Mouse (Mus musculus) mouse trophoblast stem cell (cell line): ENCODE measurements around the gene Grap.
"Not testable (repeated sequence)": the region's sequence is repeated elsewhere in the genome, so short reads cannot be mapped to it uniquely, and the experiment has no call there.

ENCODE experiments used
- in situ Hi-C, 2 experiments: fragments of 300-500 bp; cut with MseI, MboI; formaldehyde crosslinking; loops; 2 replicates in 1 of 2; 3 replicates in 1 of 2; pipeline ENCODE4 v1.15.1; 2025

The Grap gene

DNA sequence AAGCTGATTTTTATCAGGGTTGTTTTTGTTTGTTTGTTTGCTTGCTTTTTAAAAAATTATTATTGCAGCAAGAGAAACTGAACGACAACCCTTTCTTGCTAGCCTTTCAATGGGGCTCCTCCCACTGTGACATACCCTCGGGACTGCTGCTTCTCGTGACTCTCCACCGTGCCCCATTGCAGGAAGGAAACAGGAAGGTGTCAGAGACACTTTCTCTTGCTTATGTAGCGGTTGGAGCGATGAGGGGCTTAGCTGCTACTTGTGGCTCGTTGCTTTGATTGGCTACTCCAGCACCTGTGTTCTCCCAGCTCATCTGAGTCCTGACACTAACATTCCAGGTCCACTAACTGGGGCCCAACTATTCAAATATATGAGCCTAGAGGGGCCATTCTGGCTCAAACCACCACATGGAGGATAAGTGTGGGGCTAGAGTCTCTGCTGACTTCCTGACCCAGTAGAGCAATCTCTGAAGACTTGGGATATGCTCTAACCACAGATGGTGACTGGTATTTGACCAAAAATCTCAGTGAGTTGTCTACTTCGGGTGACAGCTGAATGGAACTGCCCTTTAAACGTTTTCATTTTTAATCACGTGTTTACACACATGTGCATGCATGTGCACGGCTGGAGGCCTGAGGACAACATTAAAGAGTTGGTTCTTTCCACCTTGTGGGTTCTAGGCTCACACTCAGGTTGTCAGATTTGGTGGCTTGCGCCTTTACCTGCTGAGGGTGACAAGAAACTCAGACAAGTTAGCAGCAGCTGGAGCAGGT, 14.1 kb upstream of the Grap start:
- in situ Hi-C loops: loop anchor here (5.0 to 10.0 kb wide), 2 partner anchors 1772 to 1774 kb away; no protein-coding TSS in a partner anchor

DNA sequence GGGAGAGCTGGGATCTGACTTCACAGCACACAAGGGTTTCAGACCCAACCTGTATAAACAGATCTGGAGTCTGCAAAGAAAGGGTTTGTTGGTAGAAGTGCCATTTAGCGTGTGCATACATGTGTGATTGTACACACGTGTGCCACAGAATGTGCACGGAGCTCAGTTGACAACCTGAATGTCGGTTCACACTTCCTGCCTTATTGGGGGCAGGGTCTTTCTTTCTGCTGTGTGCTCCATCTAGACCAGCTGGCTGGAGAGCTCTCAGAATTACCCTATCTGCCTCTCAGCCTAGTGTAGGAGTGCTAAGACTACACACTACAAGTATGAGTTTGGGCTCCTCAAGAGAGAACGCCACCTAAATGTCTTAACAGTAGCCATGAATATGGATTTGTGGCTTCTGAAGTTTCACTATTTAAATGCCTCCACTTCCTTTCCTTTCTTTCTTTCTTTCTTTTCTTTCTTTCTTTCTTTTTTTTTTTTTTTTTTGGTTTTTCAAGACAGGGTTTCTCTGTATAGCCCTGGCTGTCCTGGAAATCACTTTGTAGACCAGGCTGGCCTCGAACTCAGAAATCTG, 13.4 kb upstream of the Grap start:
- in situ Hi-C loops: loop anchor here (5.0 to 10.0 kb wide), 2 partner anchors 1772 to 1775 kb away; no protein-coding TSS in a partner anchor

DNA sequence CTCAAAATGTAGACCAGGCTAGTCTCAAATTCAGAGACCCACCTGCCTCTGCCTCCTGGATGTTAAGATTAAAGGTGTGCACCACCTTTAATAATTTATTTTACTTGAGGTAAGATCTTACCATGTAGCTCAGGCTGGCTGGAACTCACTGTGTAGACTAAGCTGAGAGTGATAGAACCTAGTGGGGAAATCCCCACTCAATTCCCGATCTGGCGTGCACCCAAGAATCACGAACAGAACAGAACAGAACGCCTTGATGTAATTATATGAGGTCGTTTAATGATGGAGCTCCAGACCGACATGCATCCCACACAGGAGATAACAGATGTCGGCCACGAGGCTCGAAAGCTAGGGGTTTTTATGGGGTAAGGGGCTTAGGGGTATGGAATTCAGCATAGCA, 12.5 kb upstream of the Grap start:
- in situ Hi-C loops: not testable (repeated sequence)

DNA sequence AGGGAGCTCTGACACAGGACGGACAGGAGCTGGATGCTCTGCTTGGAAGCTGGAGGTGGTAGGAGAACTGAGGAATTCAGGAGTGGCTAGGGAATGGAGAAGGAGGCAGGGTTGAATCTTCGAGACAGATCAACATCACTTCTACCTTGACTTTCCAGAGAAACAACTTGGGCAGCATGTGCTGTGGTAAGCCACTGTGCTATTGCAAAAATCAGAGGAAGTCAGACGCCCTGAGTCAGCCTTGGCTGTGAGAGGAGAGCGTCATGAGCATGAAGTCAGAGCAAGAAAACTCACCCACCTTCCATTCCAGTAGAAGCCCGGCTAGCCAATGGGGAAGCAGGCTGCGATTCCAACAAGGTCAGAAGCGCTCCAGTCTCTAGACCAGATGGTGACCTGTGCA, 11.0 kb upstream of the Grap start:
- in situ Hi-C loops: no loop called here

DNA sequence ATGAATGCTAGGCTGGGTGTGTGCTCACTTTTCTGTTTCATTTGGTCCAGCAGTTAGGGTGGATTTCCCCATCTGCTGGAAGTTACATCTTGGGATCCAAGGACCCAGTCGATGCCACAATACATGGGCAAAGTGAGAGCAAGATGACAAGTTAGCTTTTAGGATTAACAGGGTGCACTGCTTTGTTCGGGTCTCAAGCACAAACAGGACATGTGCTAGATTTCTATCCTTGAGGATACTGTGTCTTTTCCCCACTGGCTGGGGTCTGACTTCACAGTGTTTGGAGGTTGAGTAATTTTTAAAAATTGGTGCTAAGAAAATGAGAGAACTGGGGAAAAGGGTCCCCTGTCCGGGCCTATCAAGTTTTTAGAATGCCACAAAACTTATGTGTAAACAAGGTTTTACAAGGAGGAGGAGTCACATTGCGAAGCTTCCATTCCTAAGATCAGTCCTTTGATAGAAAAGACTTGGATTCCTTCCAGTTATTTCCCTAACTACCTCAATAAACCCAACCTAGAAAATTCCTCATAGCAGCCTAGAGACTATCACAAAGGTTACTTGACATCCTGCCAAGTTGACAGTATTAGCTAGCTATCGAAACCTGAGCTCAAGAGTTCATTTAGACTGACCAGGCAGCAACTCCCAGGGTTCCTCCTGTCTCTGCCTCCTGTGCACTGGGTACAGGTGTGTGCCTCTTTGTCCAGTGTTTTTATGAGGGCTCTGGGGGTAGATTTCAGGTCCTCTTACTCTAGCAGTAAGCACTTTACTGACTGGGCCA, 9.7 kb upstream of the Grap start:
- in situ Hi-C loops: no loop called here

DNA sequence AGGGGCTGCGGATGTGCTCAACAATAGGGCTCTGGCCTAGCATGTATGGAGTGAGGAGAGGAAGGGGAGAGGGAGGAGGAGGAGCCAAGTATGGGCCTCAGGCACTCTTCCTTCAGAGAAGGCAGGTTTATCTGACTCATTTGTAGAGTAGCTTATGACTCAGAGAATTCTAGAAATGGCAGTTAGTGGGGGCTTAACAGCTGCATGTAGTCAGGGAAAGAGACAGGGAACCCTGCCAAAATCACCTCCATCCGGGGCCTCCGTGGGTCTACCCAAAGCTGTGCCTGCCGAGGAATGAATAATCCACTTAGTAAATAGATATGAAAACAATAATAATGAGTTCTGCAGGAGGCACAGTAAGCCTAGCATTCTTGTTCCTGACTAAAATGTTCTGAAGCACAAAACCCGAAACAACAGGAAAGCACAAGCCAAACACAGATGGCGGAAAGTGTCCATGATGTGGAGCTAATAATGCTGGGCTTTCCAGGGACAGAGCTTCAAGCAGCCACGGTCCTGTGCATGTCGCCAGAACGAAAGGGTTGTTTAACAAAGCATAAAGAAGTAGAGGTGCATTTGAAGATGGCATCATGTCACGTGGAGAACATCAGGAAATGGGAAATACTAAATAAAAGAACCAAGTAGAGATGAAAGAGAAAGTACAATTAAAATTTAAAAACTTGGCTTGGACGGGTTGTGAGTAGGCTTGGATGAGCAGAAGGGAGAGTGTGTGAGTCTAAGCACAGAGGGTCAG, 8.3 kb upstream of the Grap start:
- in situ Hi-C loops: no loop called here

DNA sequence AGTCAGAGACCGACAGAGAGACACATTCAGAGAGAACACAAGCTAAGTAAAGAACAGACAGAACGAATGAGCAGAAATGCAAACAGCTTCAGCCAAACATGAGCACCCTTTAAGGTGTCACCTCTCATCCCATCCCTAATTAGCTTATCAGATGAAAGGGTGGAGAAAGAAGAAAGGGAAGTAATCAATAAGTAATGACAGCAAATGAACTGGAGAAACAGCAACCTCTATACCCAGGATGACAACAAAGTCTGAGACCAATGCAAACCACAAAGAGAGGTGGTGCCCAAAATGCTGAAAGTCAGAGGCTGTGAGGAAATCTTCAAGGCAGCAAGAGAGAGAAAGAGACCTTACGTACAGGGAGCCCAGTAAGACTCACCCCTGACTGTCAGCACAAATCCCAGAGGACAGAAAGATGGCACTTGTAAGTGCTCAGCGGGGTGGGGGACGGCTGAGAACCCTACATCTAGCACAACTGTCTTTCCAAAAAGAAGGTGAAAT, 7.7 kb upstream of the Grap start:
- in situ Hi-C loops: no loop called here

DNA sequence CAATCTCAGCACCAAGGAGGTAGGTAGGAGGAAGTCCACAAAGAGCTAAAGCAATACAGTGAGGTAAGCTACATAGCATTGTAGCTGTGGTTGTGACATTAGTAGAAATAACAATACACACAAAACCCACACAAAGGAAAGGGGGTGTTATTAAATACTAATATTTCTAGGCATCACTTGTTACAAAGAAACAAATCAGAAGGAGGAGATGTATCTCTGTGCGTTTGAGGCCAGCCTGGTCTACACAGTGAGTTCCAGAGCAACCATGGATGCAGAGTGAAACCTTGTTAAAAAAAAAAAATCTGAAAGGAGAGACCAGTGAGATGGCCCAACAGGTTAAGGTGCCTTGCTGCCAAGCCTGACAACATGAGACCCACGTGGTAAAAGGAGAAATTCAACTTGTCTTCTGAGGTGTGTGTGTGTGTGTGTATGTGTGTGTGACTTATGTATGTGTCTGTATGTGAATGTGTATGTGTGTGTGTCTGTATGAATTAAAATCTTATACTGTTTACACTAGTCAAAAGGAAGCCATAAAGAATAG, 6.5 kb upstream of the Grap start:
- in situ Hi-C loops: no loop called here

DNA sequence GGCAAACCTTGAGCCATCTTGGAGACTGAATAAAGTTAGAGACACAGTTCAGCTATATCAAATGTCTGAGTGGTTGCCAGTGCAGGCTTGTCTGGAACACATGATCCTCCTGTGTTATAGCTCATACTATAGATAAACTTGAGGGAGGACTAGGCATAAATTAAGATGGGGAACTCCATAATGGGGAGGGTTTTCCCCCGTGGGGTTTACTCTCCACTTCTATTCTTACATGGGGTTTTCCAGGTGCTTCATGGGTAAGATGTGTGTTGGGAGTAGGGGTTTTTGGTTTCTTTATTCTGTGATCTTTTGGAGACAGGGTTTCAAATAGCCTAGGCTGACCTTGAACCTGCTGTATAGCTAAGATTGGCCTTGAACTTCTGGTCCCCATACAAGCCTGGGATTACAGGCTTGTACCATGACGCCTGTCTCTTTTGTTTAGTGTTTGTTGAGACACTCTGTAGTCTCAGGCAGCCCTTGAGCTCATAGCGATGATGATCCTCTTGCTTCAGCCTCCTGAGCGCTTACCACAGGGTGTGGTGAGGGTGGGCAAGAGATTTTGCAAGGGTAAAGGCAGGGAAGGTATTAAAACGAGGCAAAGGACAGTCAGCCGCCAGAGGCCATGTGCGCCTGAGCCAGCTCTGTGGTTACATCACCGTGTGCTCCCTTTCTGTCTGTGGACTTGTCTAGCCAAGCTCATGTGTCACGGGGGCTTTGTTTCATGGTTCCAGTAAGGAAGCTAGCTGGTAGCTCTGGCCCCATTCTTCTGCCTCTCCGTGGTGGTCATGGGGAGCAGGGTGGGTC, 5.8 kb upstream of the Grap start:
- in situ Hi-C loops: no loop called here

DNA sequence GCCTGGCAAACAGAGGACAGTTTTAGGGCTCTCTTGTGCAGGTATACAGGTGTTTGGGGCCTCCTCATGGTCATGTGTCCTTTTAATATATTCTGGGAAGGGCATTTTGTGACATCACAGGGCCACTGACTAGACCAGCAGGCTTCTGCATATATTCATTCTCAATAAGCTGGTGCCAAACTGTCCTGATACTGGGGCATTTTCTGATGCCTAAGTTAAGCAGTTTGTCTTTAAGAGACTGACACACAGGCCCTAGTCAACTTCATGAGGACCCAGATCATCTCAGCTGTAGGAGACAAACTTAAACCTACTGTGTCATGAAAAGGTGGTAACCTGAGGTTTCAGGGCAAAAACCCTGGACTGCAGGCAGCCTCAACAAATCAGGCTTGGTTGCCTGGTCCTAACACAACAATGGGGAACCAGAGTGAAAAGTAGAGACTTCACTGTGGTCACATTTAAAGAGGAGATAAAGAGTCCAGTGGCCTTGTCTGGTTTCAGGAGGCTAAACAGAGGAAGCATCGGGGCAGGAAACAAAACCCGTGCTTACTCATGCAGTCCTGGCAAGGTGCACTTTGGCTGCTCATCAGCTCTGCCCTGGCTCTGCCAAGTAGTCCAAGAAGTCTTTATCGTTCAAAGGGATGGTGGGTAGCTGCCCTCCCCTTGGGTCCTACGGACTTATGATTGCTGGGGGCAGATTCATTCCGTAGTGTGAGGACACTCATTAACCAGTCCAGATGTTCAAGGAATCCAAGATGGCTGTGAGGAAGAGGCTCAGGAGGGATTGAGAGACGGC, 4.9 kb upstream of the Grap start:
- in situ Hi-C loops: no loop called here

DNA sequence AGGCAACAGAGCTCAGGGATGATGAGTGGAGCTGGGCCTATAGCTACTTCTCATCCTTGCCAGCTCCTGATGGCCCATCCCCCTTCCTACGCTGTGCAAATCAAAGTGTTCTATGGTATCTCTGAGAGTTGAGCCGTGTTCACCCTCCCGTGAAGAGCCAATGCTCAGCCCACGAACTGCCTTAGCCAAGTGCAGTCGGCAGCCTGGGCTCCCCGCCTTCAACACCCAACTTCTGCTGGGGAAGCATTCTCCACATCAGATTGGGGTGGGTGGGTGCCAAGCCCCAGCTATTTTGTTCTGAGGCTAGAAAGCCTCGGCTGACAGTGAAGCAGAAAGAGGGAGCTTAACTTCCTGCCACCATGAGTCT, 4.3 kb upstream of the Grap start:
- in situ Hi-C loops: no loop called here

DNA sequence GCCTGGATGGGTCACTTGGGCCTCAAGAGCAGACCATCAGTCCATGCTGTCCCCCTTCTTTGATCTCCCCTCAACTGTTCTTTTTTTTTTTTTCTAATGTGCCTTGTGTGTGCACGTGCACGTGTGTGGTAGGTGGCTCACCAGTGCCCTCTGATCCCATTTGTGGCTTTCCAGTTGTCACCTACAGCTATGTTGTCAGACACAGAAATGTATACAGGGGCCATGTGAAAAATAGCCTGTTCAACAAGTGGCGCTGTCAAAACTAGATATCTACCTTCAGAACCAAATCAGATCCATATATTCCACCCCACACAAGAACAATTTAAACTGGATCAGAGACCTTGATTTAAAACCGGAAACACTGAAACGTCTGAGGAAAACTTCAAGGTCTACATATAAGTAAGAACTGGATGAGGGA, 3.9 kb upstream of the Grap start:
- in situ Hi-C loops: no loop called here

DNA sequence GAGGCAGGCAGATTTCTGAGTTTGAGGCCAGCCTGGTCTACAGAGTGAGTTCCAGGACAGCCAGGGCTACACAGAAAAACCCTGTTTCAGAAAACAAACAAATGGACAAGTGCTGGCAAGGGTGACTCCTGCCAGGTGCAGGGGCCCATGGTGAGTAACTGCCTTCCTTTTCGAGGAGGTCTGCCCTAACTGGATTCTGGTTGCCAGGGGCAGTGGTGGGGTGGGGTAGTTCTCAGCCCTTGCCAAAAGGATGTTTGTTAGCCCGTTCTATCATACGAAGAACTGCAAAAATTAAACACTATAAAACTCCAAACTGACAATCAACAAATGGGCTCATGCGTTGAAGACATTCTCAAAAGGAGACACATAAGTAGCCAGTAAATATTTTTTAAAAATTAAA, 3.4 kb upstream of the Grap start:
- in situ Hi-C loops: no loop called here

DNA sequence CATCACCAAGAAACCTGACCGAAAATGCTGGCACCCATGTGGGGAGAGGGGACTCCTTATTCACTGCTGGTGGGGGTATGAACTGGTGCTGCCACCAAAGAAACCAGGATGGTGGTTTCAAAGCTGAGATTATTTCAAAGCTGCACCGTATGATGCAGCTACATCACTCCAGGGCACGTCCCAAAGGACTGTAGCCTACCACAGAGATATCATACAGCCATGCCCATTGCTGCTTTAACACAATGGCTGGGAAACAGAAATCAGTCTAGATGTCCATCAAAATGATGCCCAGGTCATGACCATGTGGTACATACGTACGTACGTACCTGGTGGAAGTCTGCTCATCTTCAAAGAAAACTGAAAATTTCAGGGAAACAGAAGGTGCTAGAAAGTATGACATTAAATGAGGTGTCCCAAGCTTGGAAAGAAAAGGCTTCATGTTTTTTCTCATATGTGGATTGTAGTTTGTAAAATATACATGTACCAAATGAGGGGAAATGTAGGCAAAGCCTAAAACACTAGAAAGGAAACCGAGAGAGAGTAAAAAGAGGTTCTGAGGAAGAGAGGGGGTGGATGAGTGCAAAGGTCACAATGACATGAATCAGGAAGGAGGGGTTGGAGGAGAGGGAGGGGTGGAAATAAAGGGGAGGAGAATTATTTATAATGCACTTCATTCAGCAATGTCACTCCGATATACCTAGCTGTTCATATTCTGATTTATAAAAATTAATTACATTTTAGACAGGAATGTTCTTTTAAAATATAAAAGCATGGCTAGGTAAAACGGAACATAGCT, 2.4 kb upstream of the Grap start:
- in situ Hi-C loops: no loop called here

DNA sequence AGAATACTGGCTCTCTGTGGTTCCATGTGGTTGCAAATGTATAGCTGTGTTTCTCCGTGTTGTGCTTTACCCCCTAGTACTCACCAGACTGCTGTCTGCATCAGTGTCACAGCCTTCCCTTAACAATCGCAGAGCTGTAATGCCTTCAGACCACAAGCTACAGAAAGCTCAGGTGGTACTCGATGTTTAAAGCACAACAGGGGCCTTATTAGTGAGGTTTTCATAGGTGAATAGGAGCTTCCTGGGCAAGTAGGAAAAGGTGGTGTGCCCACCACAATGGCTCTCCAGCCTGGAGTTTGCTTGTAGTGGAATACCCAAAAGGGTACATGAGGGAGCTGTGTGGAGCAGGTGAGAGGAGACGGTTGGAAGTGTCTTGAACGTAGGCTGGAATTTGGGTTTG, 849 bp upstream of the Grap start:
- in situ Hi-C loops: no loop called here

DNA sequence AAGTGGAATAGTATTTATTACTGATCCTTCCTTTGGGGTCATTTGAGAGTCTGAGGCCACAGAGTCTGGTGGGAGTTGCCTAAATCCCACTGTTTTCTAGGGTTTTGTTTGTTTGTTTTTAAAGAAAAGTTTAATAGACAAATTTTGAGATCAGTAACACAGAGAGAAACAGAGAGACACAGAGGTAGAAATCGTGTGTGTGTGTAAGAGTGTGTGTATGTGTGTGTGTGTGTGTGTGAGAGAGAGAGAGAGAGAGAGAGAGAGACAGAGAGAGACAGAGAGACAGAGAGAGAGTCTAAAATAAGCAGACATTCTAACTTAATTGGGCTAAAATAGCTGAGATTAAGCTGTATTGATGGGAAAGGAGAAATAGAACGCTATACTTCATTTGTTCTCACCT, 503 bp downstream of the Grap start:
- in situ Hi-C loops: no loop called here

DNA sequence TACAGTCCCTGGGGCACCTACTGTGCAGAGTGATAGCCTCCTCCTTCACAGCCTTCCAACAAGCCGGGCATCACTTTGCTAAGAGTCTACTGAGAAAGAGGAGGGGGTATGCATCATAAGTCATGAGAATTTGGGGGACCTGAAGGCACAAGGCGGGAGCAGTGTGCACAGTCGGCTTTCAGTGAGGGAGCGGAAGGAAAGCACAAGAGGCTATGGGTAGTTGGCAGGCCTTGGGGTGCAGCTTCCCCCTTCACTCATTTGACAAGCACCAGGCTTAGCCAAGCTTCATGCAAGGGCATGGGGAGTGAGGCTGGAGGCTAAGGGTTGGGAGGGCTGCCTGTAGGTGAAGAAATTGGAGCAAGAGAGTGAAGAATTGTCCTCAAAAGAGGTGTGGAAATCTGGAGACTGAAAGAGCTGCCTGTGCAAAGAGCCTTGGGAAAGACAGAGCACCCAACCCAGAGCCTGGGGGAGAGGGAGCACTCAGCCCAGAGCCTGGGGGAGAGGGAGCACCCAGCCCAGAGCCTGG, 1.8 kb downstream of the Grap start:
- in situ Hi-C loops: no loop called here

DNA sequence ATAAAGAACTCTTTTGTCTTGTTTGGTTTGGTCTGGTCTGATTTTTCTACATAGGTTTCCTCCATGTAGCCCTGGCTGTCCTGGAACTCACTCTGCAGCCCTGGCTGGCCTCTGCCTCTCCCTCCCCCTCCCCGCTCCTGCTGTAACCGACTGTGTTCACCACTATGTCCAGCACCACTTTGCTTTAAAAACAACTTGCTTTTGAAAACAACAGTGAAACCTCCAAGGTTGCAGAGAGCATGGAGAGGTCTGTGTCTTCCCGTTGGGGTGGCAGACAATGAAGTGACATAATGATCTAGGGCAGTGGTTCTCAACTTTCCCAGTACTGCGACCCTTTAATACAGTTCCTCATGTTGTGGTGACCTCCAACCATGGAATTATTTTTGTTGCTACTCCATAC, 2.6 kb downstream of the Grap start:
- in situ Hi-C loops: no loop called here
